Mouse (Mus musculus): Measurements from ENCODE around the gene Mapk13. TPM values are rescaled to one million over a fixed set of nuclear protein-coding genes. Genes with fewer than 3 reads are reported as not detected.
A peak's percentile ranks its signal among the peaks of the same experiment; 100 is the strongest.
"Not testable (repeated sequence)": the region's sequence is repeated elsewhere in the genome, so short reads cannot be mapped to it uniquely, and the experiment has no call there.

Mapk13 gene
- polyA plus RNA-seq, 1 experiment from 2014 or later, result 211 TPM

DNA sequence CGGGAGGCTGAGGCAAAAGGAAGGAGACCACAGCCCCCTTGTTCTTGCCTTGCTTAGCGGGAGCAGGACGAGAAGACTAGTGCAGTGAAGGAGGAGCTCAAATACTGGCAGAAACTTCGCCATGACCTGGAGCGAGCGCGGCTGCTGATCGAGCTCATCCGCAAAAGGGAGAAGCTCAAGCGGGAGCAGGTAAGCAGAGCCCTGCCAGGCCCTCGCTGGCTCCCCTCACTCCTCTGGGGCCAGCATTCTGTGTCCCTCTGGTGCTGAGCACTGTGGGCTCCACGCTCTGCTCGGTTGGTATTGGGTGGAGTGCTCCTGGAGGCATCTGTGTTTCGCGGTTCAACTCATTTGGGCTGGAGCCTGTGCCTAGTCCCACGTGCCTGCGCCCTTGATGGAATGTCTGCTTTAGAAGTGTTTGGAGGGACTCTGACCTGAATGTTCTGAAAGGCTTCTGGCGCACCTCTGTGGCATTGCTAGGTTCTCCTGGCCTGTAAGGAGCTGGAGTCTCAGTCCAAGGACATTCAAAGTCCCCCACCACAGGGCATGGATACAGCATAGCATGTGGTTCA is 45.5 kb downstream of the Mapk13 start:
- Histone ChIP-seq H3K36me3 (ENCODE audit: control insufficient read depth, insufficient read depth, low read length) (peaks cover 24% of the 10 kb centered on the region), H3K4me2 (replicated peaks; ENCODE audit: low read depth) (no peak overlapping the region), H3K9ac (ENCODE audit: low read length) (no peak overlapping the region), H3K4me1 (replicated peaks; ENCODE audit: control insufficient read depth, insufficient read depth) (no peaks in the 10 kb centered on the region), H3K4me3 (ENCODE audit: low read depth, low read length) (no peak overlapping the region), H3K27ac (replicated peaks) (no peak overlapping the region), H3K9me3 (ENCODE audit: control insufficient read depth, low read length) (no peaks in the 10 kb centered on the region), H3K27me3 (ENCODE audit: control insufficient read depth, insufficient read depth, low read length) (no peaks in the 10 kb centered on the region)
- WGBS, result 85% methylated on average over 18 of the region's 18 CpGs
- no peak for ATAC-seq (ENCODE audit: low FRiP score, low TSS enrichment)
- no peak for DNase-seq (ENCODE audit: low spot score)
- TF ChIP-seq CTCF (IDR thresholded peaks at IDR 0.05; ENCODE audit: low read depth) (no peak), EP300 (optimal IDR thresholded peaks at IDR 0.05) (no peak)

DNA sequence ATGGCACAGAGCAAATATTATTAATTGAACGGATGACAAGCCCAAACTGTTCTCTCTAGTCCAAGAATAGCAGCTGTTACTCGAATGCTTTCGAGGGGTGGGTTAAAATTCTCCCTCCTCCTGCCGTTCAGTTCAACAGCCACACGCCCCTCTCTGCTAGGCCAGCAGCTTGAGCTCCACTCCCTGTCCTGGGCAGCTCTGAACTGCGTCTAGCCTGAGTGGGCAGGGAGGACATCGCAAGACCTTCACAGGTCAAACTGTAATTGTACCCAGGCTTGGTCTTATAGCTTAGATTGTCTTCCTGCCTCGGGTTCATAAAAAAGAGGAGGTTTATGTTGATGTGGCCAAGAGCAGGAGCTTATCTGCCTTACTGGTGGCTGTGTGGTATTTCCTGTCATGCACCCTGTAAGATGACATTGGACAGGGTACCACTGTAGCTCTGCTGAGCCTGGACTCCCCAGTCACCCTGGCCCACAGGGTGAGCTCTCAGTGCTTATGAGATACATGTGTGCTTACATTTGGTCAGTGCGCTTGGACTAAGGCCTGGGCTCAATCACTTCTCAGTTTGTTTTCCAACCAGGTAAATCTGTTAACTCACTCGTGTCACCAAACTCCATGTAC is 46.4 kb downstream of the Mapk13 start:
- no peak for TF ChIP-seq CTCF (IDR thresholded peaks at IDR 0.05; ENCODE audit: low read depth)
- TF ChIP-seq EP300 (optimal IDR thresholded peaks at IDR 0.05), result no peak
- Histone ChIP-seq H3K27ac (replicated peaks) (peak overlapping the region; percentile 49; the same call in 1 of the 2 replicates), H3K4me1 (replicated peaks; ENCODE audit: control insufficient read depth, insufficient read depth) (no peaks in the 10 kb centered on the region), H3K4me3 (ENCODE audit: low read depth, low read length) (no peak overlapping the region), H3K27me3 (ENCODE audit: control insufficient read depth, insufficient read depth, low read length) (no peaks in the 10 kb centered on the region), H3K36me3 (ENCODE audit: control insufficient read depth, insufficient read depth, low read length) (peaks cover 21% of the 10 kb centered on the region), H3K9me3 (ENCODE audit: control insufficient read depth, low read length) (no peaks in the 10 kb centered on the region), H3K4me2 (replicated peaks; ENCODE audit: low read depth) (no peak overlapping the region), H3K9ac (ENCODE audit: low read length) (no peak overlapping the region)
- DNase-seq (ENCODE audit: low spot score), result no peak
- no peak for ATAC-seq (ENCODE audit: low FRiP score, low TSS enrichment)
- 49% methylated on average over 10 of the region's 10 CpGs for WGBS

DNA sequence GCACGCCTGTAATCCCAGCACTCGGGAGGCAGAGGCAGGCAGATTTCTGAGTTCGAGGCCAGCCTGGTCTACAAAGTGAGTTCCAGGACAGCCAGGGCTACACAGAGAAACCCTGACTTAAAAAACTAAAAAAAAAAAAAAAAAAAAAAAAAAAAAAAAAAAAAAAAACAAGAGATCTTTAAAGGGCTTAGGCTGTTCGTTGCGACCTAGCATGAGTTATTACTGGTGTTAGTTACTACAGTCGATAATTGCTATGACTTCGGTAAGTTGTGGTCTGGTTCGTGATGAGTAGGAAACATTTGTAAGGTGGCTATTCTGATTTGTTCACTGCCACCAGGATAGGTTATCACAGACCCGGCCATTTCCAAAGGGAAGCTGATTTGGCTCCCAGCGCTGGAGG is 47.2 kb downstream of the Mapk13 start:
- H3K9ac ChIP-seq (ENCODE audit: low read length); H3K4me1 ChIP-seq (replicated peaks; ENCODE audit: control insufficient read depth, insufficient read depth); DNase-seq (ENCODE audit: low spot score); H3K27ac ChIP-seq (replicated peaks); H3K27me3 ChIP-seq (ENCODE audit: control insufficient read depth, insufficient read depth, low read length); H3K4me2 ChIP-seq (replicated peaks; ENCODE audit: low read depth); H3K4me3 ChIP-seq (ENCODE audit: low read depth, low read length); H3K9me3 ChIP-seq (ENCODE audit: control insufficient read depth, low read length); ATAC-seq (ENCODE audit: low FRiP score, low TSS enrichment): not testable (repeated sequence)
- 92% methylated on average over 9 of the region's 10 CpGs for WGBS
- H3K36me3 ChIP-seq (ENCODE audit: control insufficient read depth, insufficient read depth, low read length), result peaks cover 29% of the 10 kb centered on the region

DNA sequence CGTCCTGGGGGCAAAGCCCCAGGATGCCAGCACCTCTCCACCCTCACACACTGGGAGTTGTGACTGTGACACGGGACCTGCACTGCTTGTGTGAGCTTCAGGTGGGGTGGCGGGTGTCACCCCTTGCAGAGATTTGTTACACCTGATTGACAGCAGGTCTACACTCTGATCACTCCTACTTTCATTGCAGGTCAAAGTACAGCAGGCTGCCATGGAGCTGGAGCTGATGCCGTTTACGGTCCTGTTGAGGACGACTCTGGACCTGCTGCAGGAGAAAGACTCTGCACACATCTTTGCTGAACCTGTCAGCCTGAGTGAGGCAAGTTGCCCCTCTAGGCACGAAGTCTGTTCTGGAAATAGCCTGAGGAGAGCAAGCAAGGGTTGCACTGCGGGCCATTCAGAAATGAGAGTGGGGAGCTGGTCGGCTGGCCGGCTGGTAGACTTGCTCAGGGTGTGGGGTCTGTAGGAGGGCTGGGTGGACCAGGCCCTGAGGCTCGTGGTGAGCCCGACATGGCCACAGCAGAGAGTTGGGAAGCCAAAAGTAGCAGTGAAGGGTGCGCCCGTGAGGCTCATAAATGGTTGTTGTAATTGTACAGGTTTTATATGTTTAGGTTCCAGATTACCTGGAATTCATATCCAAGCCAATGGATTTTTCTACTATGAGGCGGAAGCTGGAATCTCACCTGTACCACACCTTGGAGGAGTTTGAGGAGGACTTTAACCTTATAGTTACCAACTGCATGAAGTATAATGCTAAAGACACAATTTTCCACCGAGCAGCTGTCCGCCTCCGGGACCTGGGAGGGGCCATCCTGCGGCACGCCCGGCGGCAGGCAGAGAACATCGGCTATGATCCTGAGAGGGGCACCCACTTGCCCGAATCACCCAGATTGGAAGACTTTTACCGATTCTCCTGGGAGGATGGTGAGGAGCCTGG is 48.0 kb downstream of the Mapk13 start:
- ATAC-seq (ENCODE audit: low FRiP score, low TSS enrichment) (no peak), DNase-seq (ENCODE audit: low spot score) (no peak)
- TF ChIP-seq EP300 (optimal IDR thresholded peaks at IDR 0.05) (no peak), CTCF (IDR thresholded peaks at IDR 0.05; ENCODE audit: low read depth) (no peak)
- Histone ChIP-seq H3K4me2 (replicated peaks; ENCODE audit: low read depth) (no peak overlapping the region), H3K27ac (replicated peaks) (no peak overlapping the region), H3K4me3 (ENCODE audit: low read depth, low read length) (no peak overlapping the region), H3K9me3 (ENCODE audit: control insufficient read depth, low read length) (no peaks in the 10 kb centered on the region), H3K36me3 (ENCODE audit: control insufficient read depth, insufficient read depth, low read length) (peaks cover 29% of the 10 kb centered on the region), H3K9ac (ENCODE audit: low read length) (no peak overlapping the region), H3K4me1 (replicated peaks; ENCODE audit: control insufficient read depth, insufficient read depth) (no peaks in the 10 kb centered on the region), H3K27me3 (ENCODE audit: control insufficient read depth, insufficient read depth, low read length) (no peaks in the 10 kb centered on the region)
- WGBS, result 92% methylated on average over 25 of the region's 25 CpGs

DNA sequence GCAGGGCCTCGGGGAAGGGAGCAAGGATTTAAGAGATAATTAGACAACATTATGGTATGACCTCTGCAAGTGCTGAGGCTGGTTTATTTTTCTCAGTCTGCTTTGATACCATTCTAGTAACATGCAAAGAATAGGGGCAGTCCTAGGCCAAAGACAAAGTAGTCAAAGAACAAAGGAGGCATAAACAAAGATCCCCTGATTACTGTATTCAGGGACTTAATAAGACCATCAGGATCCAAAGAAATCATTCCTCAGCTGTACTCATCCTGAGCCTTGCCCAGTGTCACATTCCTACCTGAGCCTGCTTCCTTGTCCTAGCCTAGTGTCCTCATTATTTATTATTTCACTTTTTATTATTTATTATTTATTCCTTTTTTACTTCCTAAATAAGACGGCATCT is 51.1 kb downstream of the Mapk13 start:
- 81% methylated on average over 2 of the region's 2 CpGs for WGBS
- Histone ChIP-seq H3K36me3 (ENCODE audit: control insufficient read depth, insufficient read depth, low read length) (peaks cover 35% of the 10 kb centered on the region), H3K9ac (ENCODE audit: low read length) (no peak overlapping the region)

More for the DNA sequence above, 51.1 kb downstream of the Mapk13 start:
- no peak overlapping the region for H3K27ac ChIP-seq (replicated peaks)
- DNase-seq (ENCODE audit: low spot score), result no peak
- H3K4me1 ChIP-seq (replicated peaks; ENCODE audit: control insufficient read depth, insufficient read depth), result no peaks in the 10 kb centered on the region
- no peaks in the 10 kb centered on the region for H3K27me3 ChIP-seq (ENCODE audit: control insufficient read depth, insufficient read depth, low read length)
- no peak overlapping the region for H3K4me2 ChIP-seq (replicated peaks; ENCODE audit: low read depth)
- no peak overlapping the region for H3K4me3 ChIP-seq (ENCODE audit: low read depth, low read length)
- ATAC-seq (ENCODE audit: low FRiP score, low TSS enrichment), result no peak
- H3K9me3 ChIP-seq (ENCODE audit: control insufficient read depth, low read length), result no peaks in the 10 kb centered on the region
- TF ChIP-seq CTCF (IDR thresholded peaks at IDR 0.05; ENCODE audit: low read depth) (no peak), EP300 (optimal IDR thresholded peaks at IDR 0.05) (no peak)
